In the genomic region with DNA sequence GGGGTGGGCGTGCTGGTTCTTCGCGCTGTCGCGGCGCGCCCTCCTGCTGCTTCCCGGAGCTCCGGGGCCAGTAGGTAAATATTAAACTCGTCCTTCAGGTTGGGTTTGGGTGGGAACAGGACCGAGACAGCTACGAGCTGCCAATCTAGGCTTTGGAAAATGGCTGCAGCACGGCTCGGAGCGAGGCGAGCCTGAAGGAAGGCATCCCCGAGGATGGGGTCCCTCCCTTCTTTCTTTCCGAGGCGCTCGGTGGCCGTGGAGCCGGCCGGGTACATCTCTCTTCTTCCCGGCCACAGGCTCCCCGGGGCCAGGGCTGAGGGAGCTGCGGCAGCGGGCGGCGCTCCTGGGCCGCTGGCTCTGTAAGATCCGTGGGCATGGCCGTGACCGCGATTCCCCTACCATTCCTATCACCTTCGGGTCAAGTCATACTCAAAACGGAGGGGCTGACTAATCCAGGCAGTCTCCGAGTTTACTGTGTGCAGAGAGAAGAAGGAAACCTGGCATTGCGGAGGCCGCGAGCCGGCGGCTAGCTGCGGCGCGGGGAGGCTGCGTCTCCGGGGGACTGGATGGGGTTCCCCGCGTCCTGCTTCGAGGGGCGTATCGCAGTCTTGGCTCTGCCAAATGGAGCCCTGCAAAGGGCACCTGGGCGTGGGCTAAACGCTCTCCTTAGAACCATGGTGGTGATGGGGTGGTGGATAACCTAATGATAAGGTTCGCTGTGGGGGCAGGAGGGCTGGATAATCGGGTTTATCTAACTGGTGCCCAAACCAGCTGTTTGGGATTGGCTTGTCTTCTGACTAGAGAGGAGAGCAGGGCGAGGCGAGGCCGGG, we compare ENCODE assay signal across 8 mouse cellular contexts. TPM values are rescaled to one million over a fixed set of nuclear protein-coding genes. Genes with fewer than 3 reads are reported as not detected.
A peak's percentile ranks its signal among the peaks of the same experiment; 100 is the strongest.
DNase-seq lines count a peak whose midpoint lies in the region; ATAC-seq lines count a peak whose summit lies in the region.

No protein-coding gene starts in this region.

- peak; percentile 47 for ATAC-seq in forebrain, embryonic 14.5 days

- no peaks in the 10 kb centered on the region for H3K36me3 ChIP-seq in forebrain, embryonic 14.5 days (ENCODE audit: control insufficient read depth, insufficient read depth, low read length)
- H3K36me3 ChIP-seq in hindbrain, embryonic 10.5 days = no peaks in the 10 kb centered on the region

- peak overlapping the region; percentile 96 for H3K9ac ChIP-seq in forebrain, embryonic 14.5 days (ENCODE audit: low read length)

- H3K27me3 ChIP-seq in forebrain, embryonic 14.5 days (replicated peaks; ENCODE audit: control insufficient read depth, insufficient read depth, low read length) = no peaks in the 10 kb centered on the region
- peaks cover 32% of the 10 kb centered on the region for H3K27me3 ChIP-seq in hindbrain, embryonic 10.5 days (ENCODE audit: insufficient read depth, poor library complexity, severe bottlenecking)

- peak; percentile 56 for DNase-seq in layer of hippocampus, adult 11-12 months (ENCODE audit: low spot score)
- DNase-seq in layer of hippocampus, postnatal 36 days = no peak
- peak; percentile 18 to 31 for DNase-seq in adrenal gland, postnatal 4 days (ENCODE audit: low spot score in 2 of 2)
- DNase-seq in forebrain, embryonic 14.5 days (ENCODE audit: low spot score) = peak; percentile 41
- peak; percentile 50 for DNase-seq in hindbrain, embryonic 10.5 days (ENCODE audit: low spot score)
- peak; percentile 84 for DNase-seq in liver
- DNase-seq in neural tube, embryonic 10.5 days (ENCODE audit: extremely low spot score, low spot score) = peak; percentile 70
- DNase-seq in testis, postnatal 10 days (ENCODE audit: low spot score) = peak; percentile 64

- H3K27ac ChIP-seq in forebrain, embryonic 14.5 days (ENCODE audit: low read depth, low read length) = peak overlapping the region; percentile 96
- peak overlapping the region; percentile 95 for H3K27ac ChIP-seq in hindbrain, embryonic 10.5 days

- peaks cover 32% of the 10 kb centered on the region for H3K4me1 ChIP-seq in forebrain, embryonic 14.5 days (ENCODE audit: control insufficient read depth, insufficient read depth, low read length)
- peaks cover 43% of the 10 kb centered on the region for H3K4me1 ChIP-seq in hindbrain, embryonic 10.5 days (replicated peaks)

- no peaks in the 10 kb centered on the region for H3K9me3 ChIP-seq in forebrain, embryonic 14.5 days (replicated peaks; ENCODE audit: control insufficient read depth, low read length)
- H3K9me3 ChIP-seq in hindbrain, embryonic 10.5 days = no peaks in the 10 kb centered on the region

- H3K4me3 ChIP-seq in forebrain, embryonic 14.5 days (ENCODE audit: low read depth, low read length) = peak overlapping the region; percentile 57
- H3K4me3 ChIP-seq in hindbrain, embryonic 10.5 days = peak overlapping the region; percentile 91

- WGBS in forebrain, embryonic 14.5 days = under 1% methylated on average over 55 of the region's 59 CpGs
- WGBS in hindbrain, embryonic 10.5 days = under 1% methylated on average over 59 of the region's 59 CpGs

- peak overlapping the region; percentile 75 for H3K4me2 ChIP-seq in forebrain, embryonic 14.5 days (ENCODE audit: low read length)

RNA-seq across cellular contexts. Expression of a gene that starts 0.6 kb away (rescaled TPM):
- total RNA-seq in layer of hippocampus, postnatal 36 days (2021) = 10 to 100 TPM; 66.6 to 71.9 TPM
- 10 to 100 TPM; 30.5 to 31.4 TPM for total RNA-seq in adrenal gland, postnatal 4 days (2021)
- 29.9 and 40.9 TPM in 2 replicates for polyA plus RNA-seq in forebrain, embryonic 14.5 days (2014; fragmentation: Nextera tagmentation; extraction: Ambion mirVana)
- 8.4 and 11.6 TPM in 2 replicates for polyA plus RNA-seq in hindbrain, embryonic 10.5 days (2016; fragmentation: Nextera tagmentation; extraction: Ambion mirVana)

Comparison
In these comparisons a context has a peak if more than half of its experiments do, and no peak if none do; other contexts are left out.
1. DNase-seq: peak in layer of hippocampus, adult 11-12 months (single experiment), adrenal gland, postnatal 4 days (2 of 2), forebrain, embryonic 14.5 days (single experiment), hindbrain, embryonic 10.5 days (single experiment), liver (single experiment), neural tube, embryonic 10.5 days (single experiment) and testis, postnatal 10 days (single experiment); none in layer of hippocampus, postnatal 36 days (0 of 2).